Comparison of ENCODE assay signal across 8 mouse cellular contexts in genomic region chr14:25842688-25843003, GRCm38 (mm10). TPM values are rescaled to one million over a fixed set of nuclear protein-coding genes. Genes with fewer than 3 reads are reported as not detected.
DNase-seq lines count a peak whose midpoint lies in the region; ATAC-seq and TF ChIP-seq lines count a peak whose summit lies in the region.

No protein-coding gene starts in this region.

- no peaks in the 10 kb centered on the region for H3K36me3 ChIP-seq in heart, embryonic 11.5 days (ENCODE audit: control insufficient read depth, insufficient read depth, low read length)
- H3K36me3 ChIP-seq in ES-E14 (ENCODE audit: control insufficient read depth, insufficient read depth, low read length, poor library complexity, severe bottlenecking), result peaks cover 3% of the 10 kb centered on the region; the same call in 1 of the 2 replicates
- H3K36me3 ChIP-seq in hindbrain, embryonic 10.5 days, result no peaks in the 10 kb centered on the region
- H3K36me3 ChIP-seq in midbrain, embryonic 11.5 days (ENCODE audit: control insufficient read depth, insufficient read depth, low read length), result no peaks in the 10 kb centered on the region

- 1% methylated on average over 12 of the region's 12 CpGs for WGBS in heart, embryonic 11.5 days (ENCODE audit: insufficient replicate concordance)
- under 1% methylated on average over 12 of the region's 12 CpGs for WGBS in hindbrain, embryonic 10.5 days
- 1% methylated on average over 12 of the region's 12 CpGs for WGBS in midbrain, embryonic 11.5 days

- no peaks in the 10 kb centered on the region; the same call in 1 of the 2 replicates for H3K27me3 ChIP-seq in heart, embryonic 11.5 days (ENCODE audit: control insufficient read depth, insufficient read depth, low read length)
- H3K27me3 ChIP-seq in hindbrain, embryonic 10.5 days (ENCODE audit: insufficient read depth, poor library complexity, severe bottlenecking), result peaks cover 66% of the 10 kb centered on the region
- H3K27me3 ChIP-seq in midbrain, embryonic 11.5 days (ENCODE audit: control insufficient read depth, insufficient read depth, low read length), result peaks cover 25% of the 10 kb centered on the region; the same call in 1 of the 2 replicates

- in situ Hi-C loops in ES-E14 (cut with MboI; ENCODE audit: low sequenced_read_pairs in 2 of 2, unreplicated experiment in 2 of 2), result no loop called here

- H3K9me3 ChIP-seq in heart, embryonic 11.5 days (replicated peaks; ENCODE audit: control insufficient read depth, low read length), result no peaks in the 10 kb centered on the region
- no peaks in the 10 kb centered on the region for H3K9me3 ChIP-seq in ES-E14 (ENCODE audit: control insufficient read depth, insufficient read depth, low read depth, low read length)
- no peaks in the 10 kb centered on the region for H3K9me3 ChIP-seq in hindbrain, embryonic 10.5 days
- H3K9me3 ChIP-seq in midbrain, embryonic 11.5 days (ENCODE audit: control insufficient read depth, low read length), result no peaks in the 10 kb centered on the region

- peak overlapping the region; percentile 74 for H3K9ac ChIP-seq in heart, embryonic 11.5 days (ENCODE audit: low read depth, low read length)
- peak overlapping the region; percentile 88 for H3K9ac ChIP-seq in ES-E14 (ENCODE audit: insufficient read depth, low read depth, low read length, poor library complexity, severe bottlenecking)
- no peak overlapping the region; the same call in 1 of the 2 replicates for H3K9ac ChIP-seq in midbrain, embryonic 11.5 days (ENCODE audit: low read length)

- no peak for ATAC-seq in heart, embryonic 11.5 days (replicated peaks; ENCODE audit: insufficient number of reproducible peaks, low FRiP score, low TSS enrichment)
- ATAC-seq in midbrain, embryonic 11.5 days (ENCODE audit: low FRiP score), result no peak

- peaks cover 4% of the 10 kb centered on the region; the same call in 1 of the 2 replicates for H3K4me1 ChIP-seq in heart, embryonic 11.5 days (ENCODE audit: control insufficient read depth, insufficient read depth, low read length)
- peaks cover 2 to 17% of the 10 kb centered on the region in 2 experiments; a peak in 3 of 4 replicates for H3K4me1 ChIP-seq in ES-E14 (ENCODE audit: control insufficient read depth in 2 of 2, insufficient read depth in 2 of 2, low read length in 2 of 2, poor library complexity in 1 of 2)
- peaks cover 29% of the 10 kb centered on the region for H3K4me1 ChIP-seq in hindbrain, embryonic 10.5 days (replicated peaks)
- H3K4me1 ChIP-seq in midbrain, embryonic 11.5 days (ENCODE audit: control insufficient read depth, insufficient read depth, low read length), result no peaks in the 10 kb centered on the region; the same call in 1 of the 2 replicates

- no peak for DNase-seq in heart, postnatal 25 days (ENCODE audit: low spot score)
- no peak for DNase-seq in ES-E14 (ENCODE audit: low read depth, low spot score)
- peak; percentile 32 for DNase-seq in hindbrain, embryonic 10.5 days (ENCODE audit: low spot score)
- DNase-seq in midbrain, embryonic 11.5 days (ENCODE audit: low spot score, missing footprints), result no peak
- DNase-seq in spleen, postnatal 10 days (ENCODE audit: low spot score in 2 of 2), result no peak
- no peak for DNase-seq in gastrocnemius, postnatal 4 days (ENCODE audit: low spot score in 2 of 2)
- no peak for DNase-seq in cerebellum, postnatal 10 days

- intact Hi-C loops in heart, postnatal 25 days (cut with DNase I), result no loop called here

- H3K27ac ChIP-seq in heart, embryonic 11.5 days (ENCODE audit: low read depth, low read length), result no peak overlapping the region
- peak overlapping the region; percentile 82 for H3K27ac ChIP-seq in ES-E14 (ENCODE audit: insufficient read depth, low read depth, low read length, poor library complexity, severe bottlenecking)
- peak overlapping the region; percentile 70; the same call in 1 of the 2 replicates for H3K27ac ChIP-seq in hindbrain, embryonic 10.5 days
- H3K27ac ChIP-seq in midbrain, embryonic 11.5 days (ENCODE audit: low read depth, low read length), result no peak overlapping the region

- H3K4me3 ChIP-seq in heart, embryonic 11.5 days (ENCODE audit: low read depth, low read length), result peak overlapping the region; percentile 71
- H3K4me3 ChIP-seq in ES-E14 (ENCODE audit: insufficient read depth in 1 of 2, low read depth in 1 of 2, low read length in 2 of 2, poor library complexity in 1 of 2, severe bottlenecking in 1 of 2), result peak overlapping the region; percentile 82 to 89
- H3K4me3 ChIP-seq in hindbrain, embryonic 10.5 days, result peak overlapping the region; percentile 67
- H3K4me3 ChIP-seq in midbrain, embryonic 11.5 days (ENCODE audit: low read depth, low read length), result peak overlapping the region; percentile 50

- peak overlapping the region; percentile 90 for H3K4me2 ChIP-seq in heart, embryonic 11.5 days
- H3K4me2 ChIP-seq in midbrain, embryonic 11.5 days, result peak overlapping the region; percentile 97

TF ChIP-seq in ES-E14, 5 proteins besides CTCF, POLR2A, EP300 and RAD21:
- TF ChIP-seq MAFK (IDR thresholded peaks at IDR 0.05; ENCODE audit: insufficient read depth, low read depth, low read length) (no peak), HCFC1 (IDR thresholded peaks at IDR 0.05; ENCODE audit: borderline replicate concordance, insufficient read depth, low read length) (no peak), ZNF384 (IDR thresholded peaks at IDR 0.05; ENCODE audit: low read depth, low read length) (no peak), CHD2 (IDR thresholded peaks at IDR 0.05; ENCODE audit: low read depth, low read length) (no peak), ZC3H11A (IDR thresholded peaks at IDR 0.05; ENCODE audit: borderline replicate concordance, low read depth, low read length) (no peak)

RNA-seq across cellular contexts. Expression of gene Anxa11, which starts 0.7 kb away (rescaled TPM):
- 14.7 and 18.6 TPM in 2 replicates for polyA plus RNA-seq in heart, embryonic 11.5 days (2014; fragmentation: Nextera tagmentation; extraction: Ambion mirVana)
- total RNA-seq in heart, postnatal 25 days (2021), result 10 to 100 TPM; 72.3 to 80.0 TPM
- total RNA-seq in ES-E14 (2012; rRNA removed), result 17.0 and 18.7 TPM in 2 replicates
- polyA plus RNA-seq in hindbrain, embryonic 10.5 days (2016; fragmentation: Nextera tagmentation; extraction: Ambion mirVana), result 4.2 and 4.4 TPM in 2 replicates
- 3.0 and 4.0 TPM in 2 replicates for polyA plus RNA-seq in midbrain, embryonic 11.5 days (2014; fragmentation: Nextera tagmentation; extraction: Ambion mirVana)
- 100 to 1,000 TPM; 111 to 124 TPM for total RNA-seq in gastrocnemius, postnatal 4 days (2021)

Comparison
In these comparisons a context has a peak if more than half of its experiments do, and no peak if none do; other contexts are left out.
1. H3K27ac ChIP-seq: peak in ES-E14 (single experiment) and hindbrain, embryonic 10.5 days (single experiment); none in heart, embryonic 11.5 days (single experiment) and midbrain, embryonic 11.5 days (single experiment).
2. Peak in every context shown above with its lines, with median percentiles within 50 percentile points of each other: H3K4me3 ChIP-seq.